Mouse (Mus musculus): ENCODE data around the gene Ssh1. TPM values are rescaled to one million over a fixed set of nuclear protein-coding genes. Genes with fewer than 3 reads are reported as not detected.

The Ssh1 gene
- polyA plus RNA-seq, 1 experiment, result 3.7 TPM

- H3ac ChIP-seq (ENCODE audit: control insufficient read depth, insufficient read length, low read depth), result no peak overlapping the region
- H3K79me2 ChIP-seq (ENCODE audit: control insufficient read depth, insufficient read depth), result peaks cover 100% of the 10 kb centered on the region
- TF ChIP-seq MYOG (IDR thresholded peaks at IDR 0.05; ENCODE audit: control insufficient read depth, extremely low read depth, insufficient read length), result no peak
- TF ChIP-seq USF1 (IDR thresholded peaks at IDR 0.05; ENCODE audit: low read depth), result no peak
- no peak for TF ChIP-seq CTCF (IDR thresholded peaks at IDR 0.05; ENCODE audit: control insufficient read depth, insufficient read depth, insufficient read length)
- no peak for TF ChIP-seq FOSL1 (IDR thresholded peaks at IDR 0.05; ENCODE audit: insufficient read depth, low read length, poor library complexity, severe bottlenecking)
- no peak for TF ChIP-seq CEBPB (IDR thresholded peaks at IDR 0.05; ENCODE audit: low read depth)
- TF ChIP-seq MYOD1 (IDR thresholded peaks at IDR 0.05; ENCODE audit: control insufficient read depth, insufficient read length, low read depth), result no peak
- no peak for TF ChIP-seq MAX (IDR thresholded peaks at IDR 0.05)
- peaks cover 94% of the 10 kb centered on the region for H3K79me3 ChIP-seq (ENCODE audit: low read depth)
- no peaks in the 10 kb centered on the region for H3K36me3 ChIP-seq (ENCODE audit: control insufficient read depth, insufficient read depth)
- no peaks in the 10 kb centered on the region for H3K27me3 ChIP-seq (ENCODE audit: control insufficient read depth, insufficient read depth, insufficient read length)
- H3K4me3 ChIP-seq (ENCODE audit: insufficient read depth, poor library complexity, severe bottlenecking), result no peak overlapping the region
Observed at GRCm38 (mm10) chr5:113888186-113888795, 105.4 kb downstream of the Ssh1 start.

- Histone ChIP-seq H3K4me3 (ENCODE audit: insufficient read depth, poor library complexity, severe bottlenecking) (no peak overlapping the region), H3K27me3 (ENCODE audit: control insufficient read depth, insufficient read depth, insufficient read length) (no peaks in the 10 kb centered on the region), H3K79me3 (ENCODE audit: low read depth) (peaks cover 93% of the 10 kb centered on the region), H3ac (ENCODE audit: control insufficient read depth, insufficient read length, low read depth) (no peak overlapping the region), H3K79me2 (ENCODE audit: control insufficient read depth, insufficient read depth) (peaks cover 100% of the 10 kb centered on the region), H3K36me3 (ENCODE audit: control insufficient read depth, insufficient read depth) (no peaks in the 10 kb centered on the region)
- TF ChIP-seq FOSL1 (IDR thresholded peaks at IDR 0.05; ENCODE audit: insufficient read depth, low read length, poor library complexity, severe bottlenecking) (no peak), MYOD1 (IDR thresholded peaks at IDR 0.05; ENCODE audit: control insufficient read depth, insufficient read length, low read depth) (no peak), USF1 (IDR thresholded peaks at IDR 0.05; ENCODE audit: low read depth) (no peak), MYOG (IDR thresholded peaks at IDR 0.05; ENCODE audit: control insufficient read depth, extremely low read depth, insufficient read length) (no peak), CEBPB (IDR thresholded peaks at IDR 0.05; ENCODE audit: low read depth) (no peak), MAX (IDR thresholded peaks at IDR 0.05) (no peak), CTCF (IDR thresholded peaks at IDR 0.05; ENCODE audit: control insufficient read depth, insufficient read depth, insufficient read length) (no peak)
Observed at GRCm38 (mm10) chr5:113887132-113887531, 106.6 kb downstream of the Ssh1 start.

Other genes with a start within 250 kb of the Ssh1 start
- gene Sart3, start 221.4 kb downstream of the Ssh1 start, polyA plus RNA-seq (2012; fragmentation: generic; extraction: Trizol), result 53.4 TPM
- 119 TPM for gene Iscu, start 221.1 kb downstream of the Ssh1 start, polyA plus RNA-seq (2012; fragmentation: generic; extraction: Trizol)
- gene Tmem119, start 193.4 kb downstream of the Ssh1 start, polyA plus RNA-seq (2012; fragmentation: generic; extraction: Trizol), result 127 TPM
- 0.06 TPM for gene Selplg, start 161.2 kb downstream of the Ssh1 start, polyA plus RNA-seq (2012; fragmentation: generic; extraction: Trizol)
- 156 TPM for gene Coro1c, start 85.1 kb downstream of the Ssh1 start, polyA plus RNA-seq (2012; fragmentation: generic; extraction: Trizol)
- gene Dao, start 9.8 kb upstream of the Ssh1 start, polyA plus RNA-seq (2012; fragmentation: generic; extraction: Trizol), result not detected
- gene Usp30, start 71.6 kb upstream of the Ssh1 start, polyA plus RNA-seq (2012; fragmentation: generic; extraction: Trizol), result 11.2 TPM
- 0.04 TPM for gene Svop, start 97.7 kb upstream of the Ssh1 start, polyA plus RNA-seq (2012; fragmentation: generic; extraction: Trizol)
- gene Alkbh2, start 134.3 kb upstream of the Ssh1 start, polyA plus RNA-seq (2012; fragmentation: generic; extraction: Trizol), result 5.2 TPM
- 13.7 TPM for gene Ung, start 136.5 kb upstream of the Ssh1 start, polyA plus RNA-seq (2012; fragmentation: generic; extraction: Trizol)
- gene Acacb, start 152.6 kb upstream of the Ssh1 start, polyA plus RNA-seq (2012; fragmentation: generic; extraction: Trizol), result 0.26 TPM

Measured in C2C12 (cell line).